Mouse (Mus musculus) brain, embryonic 14.5 days (tissue): ENCODE measurements around the gene Mettl24.

Experiments used
- CTCF ChIP-seq: fragments of 200-500 bp; IDR thresholded peaks from 2 replicates; pipeline ENCODE4 v1.5.1; 2012; ENCODE audit warnings: inconsistent platforms, mild to moderate bottlenecking, moderate library complexity, borderline replicate concordance; ENCODE audit not compliant: insufficient read depth, insufficient read length; ENCODE audit errors: extremely low read depth
- POLR2A ChIP-seq: fragments of 200-500 bp; IDR thresholded peaks from 2 replicates; pipeline ENCODE4 v1.6.1; 2012; ENCODE audit warnings: mild to moderate bottlenecking, inconsistent platforms, borderline replicate concordance; ENCODE audit not compliant: poor library complexity, insufficient read depth, insufficient read length, severe bottlenecking; ENCODE audit errors: extremely low read depth

DNA sequence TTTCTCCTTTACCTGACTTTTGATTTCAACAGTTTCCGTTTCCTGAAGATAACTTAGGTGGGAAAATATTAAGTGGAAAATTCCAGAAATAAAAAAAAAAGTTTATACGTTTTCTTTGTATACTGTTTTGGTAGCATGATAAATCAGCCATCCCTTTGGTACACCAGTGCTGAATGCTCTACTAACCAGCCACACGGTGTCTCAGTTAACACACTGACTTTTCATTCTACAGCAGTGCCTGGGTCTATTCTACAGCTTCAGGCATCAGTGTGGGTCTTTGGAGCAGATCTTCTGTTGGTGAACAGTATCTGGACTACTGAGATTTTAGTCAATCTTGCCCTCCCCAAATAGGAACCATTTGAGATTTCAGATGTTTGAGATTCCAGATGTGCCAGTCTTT is 4.6 kb upstream of the Mettl24 start:
- TF ChIP-seq POLR2A (no peak), CTCF (no peak)
